ENCODE assay signal across 9 mouse cellular contexts in the genomic region with DNA sequence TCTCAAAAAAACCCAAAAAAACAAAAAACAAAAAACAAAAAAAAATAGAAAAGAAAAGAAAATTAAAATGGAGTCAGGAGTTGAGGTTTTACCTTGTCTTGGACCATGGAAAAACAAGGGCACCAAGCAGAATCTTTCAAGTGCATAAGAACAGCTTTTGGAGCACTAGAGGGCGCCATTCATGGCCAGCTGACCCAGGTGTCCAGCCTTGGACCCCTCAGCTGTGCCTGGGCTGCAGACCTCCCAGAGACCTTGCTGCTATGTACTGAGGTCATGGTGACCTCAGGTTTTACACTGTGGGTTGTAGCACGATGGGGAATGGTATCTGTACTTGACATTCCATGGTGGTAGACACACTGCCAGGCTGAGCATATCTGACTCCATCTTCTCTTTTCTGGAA. TPM values are rescaled to one million over a fixed set of nuclear protein-coding genes. Genes with fewer than 3 reads are reported as not detected.
A peak's percentile ranks its signal among the peaks of the same experiment; 100 is the strongest.
DNase-seq lines count a peak whose midpoint lies in the region; TF ChIP-seq lines count a peak whose summit lies in the region.
"Had no signal": no experiment of that assay in that cellular context is flagged by ENCODE, and none has a peak within 500 bp of the region (broad histone marks: within the 10 kb centered on the region; RNA-seq: fewer than 3 reads in every experiment).

No protein-coding gene starts in this region.

- intact Hi-C loops in gastrocnemius, postnatal 36 days (cut with DNase I): no loop called here

- no peak overlapping the region for H3K27ac ChIP-seq in thymus, adult 2 months (ENCODE audit: control insufficient read depth, insufficient read depth, low read length)
- H3K27ac ChIP-seq: liver, embryonic 13.5 days had no signal

- no peak overlapping the region for H3K4me3 ChIP-seq in thymus, adult 2 months (ENCODE audit: control insufficient read depth, insufficient read depth, low read length)
- H3K4me3 ChIP-seq: liver, embryonic 13.5 days had no signal

- TF ChIP-seq CTCF in thymus, adult 2 months (IDR thresholded peaks at IDR 0.05; ENCODE audit: borderline replicate concordance, control insufficient read depth, extremely low read depth, insufficient read depth, low read length, poor library complexity): peak; percentile 59; the same call in 1 of the 2 replicates

- H3K27me3 ChIP-seq in thymus, adult 2 months (ENCODE audit: control insufficient read depth, insufficient read depth, low read length): no peaks in the 10 kb centered on the region
- H3K27me3 ChIP-seq: liver, embryonic 13.5 days had no signal

- peak; percentile 36 for DNase-seq in gastrocnemius, postnatal 10 days
- DNase-seq in gastrocnemius, postnatal 36 days: no peak
- peak; percentile 21 for DNase-seq in thymus, adult 2 months
- DNase-seq in thymus, postnatal 0 days (ENCODE audit: low spot score): no peak
- peak; percentile 67 for DNase-seq in embryo, embryonic 11 days
- peak; percentile 56 for DNase-seq in lung, postnatal 10 days
- no peak for DNase-seq in frontal cortex, postnatal 25 days (ENCODE audit: low spot score in 2 of 2)
- DNase-seq in adipocyte (ENCODE audit: low spot score): no peak
- DNase-seq: liver, embryonic 13.5 days had no signal

- no peaks in the 10 kb centered on the region for H3K4me1 ChIP-seq in thymus, adult 2 months (replicated peaks; ENCODE audit: control insufficient read depth, insufficient read depth, low read length)

- H3K36me3 ChIP-seq in thymus, adult 2 months (ENCODE audit: control insufficient read depth, insufficient read depth, low read length): peaks cover 56% of the 10 kb centered on the region

- 75% methylated on average over 2 of the region's 2 CpGs for WGBS in thymus, adult 2 months

- TF ChIP-seq POLR2A in thymus, adult 2 months (IDR thresholded peaks at IDR 0.05; ENCODE audit: control insufficient read depth, extremely low read depth, insufficient read depth, low read length, poor library complexity): no peak

RNA-seq across cellular contexts. Expression of gene Ldlr, which starts 31.4 kb away (rescaled TPM):
- 10 to 100 TPM; 11.4 to 11.8 TPM for total RNA-seq in gastrocnemius, postnatal 10 days (2021)
- total RNA-seq in gastrocnemius, postnatal 36 days (2021): 1 to 10 TPM; 2.4 to 3.5 TPM
- 23.9 and 30.5 TPM in 2 replicates for polyA plus RNA-seq in thymus, adult 2 months (2012; rRNA removed)
- polyA plus RNA-seq in thymus, postnatal 0 days (2015; fragmentation: Nextera tagmentation; extraction: Ambion mirVana): 16.9 and 21.8 TPM in 2 replicates

Comparison
In these comparisons a context has a peak if more than half of its experiments do, and no peak if none do; other contexts are left out.
1. DNase-seq: peak in gastrocnemius, postnatal 10 days (single experiment), thymus, adult 2 months (single experiment), embryo, embryonic 11 days (single experiment) and lung, postnatal 10 days (single experiment); none in gastrocnemius, postnatal 36 days (0 of 2), thymus, postnatal 0 days (single experiment), frontal cortex, postnatal 25 days (0 of 2) and adipocyte (single experiment).